Mouse (Mus musculus): ENCODE measurements around the gene Pim3.

The Pim3 gene

GRCm38 (mm10) chr15:88881253-88882044 lies 19.5 kb downstream of the Pim3 start:
- DNase-seq (ENCODE audit: low read depth, low spot score), result no peak

- DNase-seq (ENCODE audit: low read depth, low spot score), result no peak
Measured at GRCm38 (mm10) chr15:88882851-88883250, 20.9 kb downstream of the Pim3 start.

DNA sequence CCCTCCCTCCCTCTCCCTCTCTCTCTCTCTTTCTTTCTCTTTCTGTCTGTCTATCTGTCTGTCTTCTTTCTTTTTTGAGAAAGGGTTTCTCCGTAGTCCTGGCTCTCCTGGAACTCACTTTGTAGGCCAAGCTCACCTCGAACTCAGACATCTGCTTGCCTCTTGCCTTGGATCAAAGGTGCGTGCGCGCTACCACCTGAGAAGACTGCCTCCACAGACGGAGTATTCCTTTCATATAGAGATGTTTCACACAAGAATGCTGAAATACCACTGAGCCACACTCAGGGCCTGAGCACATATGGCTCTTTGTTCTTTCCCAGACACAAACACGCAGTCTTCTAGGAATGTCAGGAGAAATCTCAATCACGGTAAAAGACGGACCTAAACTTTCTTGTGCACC lies 21.4 kb downstream of the Pim3 start:
- DNase-seq (ENCODE audit: low read depth, low spot score), result no peak

GRCm38 (mm10) chr15:88885376-88885775 lies 23.4 kb downstream of the Pim3 start:
- DNase-seq (ENCODE audit: low read depth, low spot score), result no peak

DNA sequence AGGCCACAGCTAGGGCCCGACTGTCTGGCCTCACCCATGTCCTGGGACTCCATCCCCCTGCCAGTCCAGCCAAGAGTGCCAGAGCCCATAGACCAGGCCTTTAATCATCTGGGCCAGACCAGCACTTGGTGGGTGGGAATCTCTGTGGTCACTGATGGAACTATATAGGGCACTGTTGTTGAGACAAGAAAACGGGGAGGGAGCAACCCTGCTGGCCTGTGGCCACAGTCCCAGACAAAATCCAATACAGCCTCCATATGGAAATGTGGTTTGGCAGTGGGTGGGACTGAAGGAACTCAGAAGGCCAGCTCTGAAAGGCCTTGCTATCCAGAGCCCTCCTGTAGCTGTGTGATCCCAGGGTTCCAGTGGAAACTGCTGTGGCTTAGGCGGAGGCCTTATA lies 27.0 kb downstream of the Pim3 start:
- DNase-seq (ENCODE audit: low read depth, low spot score), result no peak

DNA sequence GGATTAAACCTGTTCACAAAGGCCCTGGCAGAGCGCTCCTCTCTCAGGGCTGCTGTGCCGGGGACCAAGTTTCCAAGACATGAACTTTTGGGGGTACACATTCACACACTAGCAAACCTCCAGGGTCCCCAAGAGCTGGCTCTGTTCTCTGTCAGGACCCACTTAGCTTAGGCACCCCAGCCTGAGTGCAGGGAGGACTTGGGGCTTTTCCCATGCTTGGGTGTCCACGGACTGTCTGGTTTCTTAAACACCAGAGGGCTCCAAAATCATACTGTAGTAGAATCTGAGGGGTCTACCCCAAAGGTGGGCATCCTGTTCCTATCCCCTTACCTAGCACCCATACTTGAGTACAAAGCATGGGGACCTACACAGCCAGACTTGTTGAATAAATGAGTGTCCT lies 28.0 kb downstream of the Pim3 start:
- DNase-seq (ENCODE audit: low read depth, low spot score), result no peak

DNA sequence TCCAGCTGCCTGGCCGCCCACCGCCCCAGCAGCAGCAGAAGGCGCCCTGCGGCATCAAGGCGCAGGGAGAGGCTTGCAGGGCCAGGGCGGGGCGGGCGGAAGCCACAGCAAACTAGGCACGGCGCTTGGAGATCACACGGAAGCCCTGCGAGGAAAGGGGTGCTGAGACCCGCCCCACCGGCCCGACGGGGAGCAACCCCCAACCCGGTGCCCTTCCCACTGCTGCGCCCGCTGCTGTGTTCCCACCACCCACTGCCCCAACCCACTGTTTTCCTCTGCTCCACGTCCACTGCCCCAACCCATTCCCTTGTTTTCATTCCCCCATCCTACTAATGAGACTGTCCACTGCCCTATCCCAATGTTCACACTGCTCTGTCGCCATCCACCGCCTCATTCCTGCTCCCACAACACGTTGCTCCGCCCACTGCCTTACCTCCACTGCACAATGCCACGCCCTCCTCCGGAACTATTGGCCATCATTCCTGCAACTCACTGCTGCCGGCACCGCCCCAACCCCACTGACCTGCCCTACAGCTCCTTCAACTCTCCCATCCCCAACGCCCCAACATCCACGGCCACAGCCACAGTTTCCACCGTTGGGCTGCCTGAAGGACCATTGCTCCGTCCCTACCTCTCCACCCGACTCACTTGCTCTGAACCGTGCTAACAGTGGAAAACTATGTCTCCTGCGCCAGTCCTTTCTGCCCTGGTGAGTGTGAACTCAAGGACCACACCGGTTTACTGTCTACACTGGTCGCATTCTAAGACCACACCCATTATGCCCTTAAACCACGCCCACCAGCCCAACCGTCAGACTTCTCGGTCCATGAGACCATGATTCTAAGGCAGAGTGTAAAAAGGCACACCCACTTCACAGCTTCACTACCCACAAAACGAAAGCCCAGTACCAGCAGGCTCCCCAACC lies 29.0 kb downstream of the Pim3 start:
- peak; percentile 92 for DNase-seq (ENCODE audit: low read depth, low spot score)

DNA sequence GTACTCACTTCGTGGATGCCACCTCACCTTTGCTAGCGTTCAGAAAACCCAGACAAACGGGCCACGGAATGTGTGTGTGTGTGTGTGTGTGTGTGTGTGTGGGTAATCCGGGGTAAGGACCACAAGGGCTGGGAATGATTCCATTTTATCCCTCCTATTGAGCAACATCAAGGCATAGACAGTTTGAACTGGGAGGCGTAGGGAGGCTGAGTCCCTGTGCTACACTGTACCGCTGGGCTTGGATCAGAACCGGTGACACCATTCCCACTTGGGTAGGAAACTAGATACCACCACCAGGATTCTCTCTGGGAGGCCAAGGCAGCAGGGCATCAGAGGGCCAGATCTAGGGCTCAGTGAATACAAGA lies 29.7 kb downstream of the Pim3 start:
- no peak for DNase-seq (ENCODE audit: low read depth, low spot score)

DNA sequence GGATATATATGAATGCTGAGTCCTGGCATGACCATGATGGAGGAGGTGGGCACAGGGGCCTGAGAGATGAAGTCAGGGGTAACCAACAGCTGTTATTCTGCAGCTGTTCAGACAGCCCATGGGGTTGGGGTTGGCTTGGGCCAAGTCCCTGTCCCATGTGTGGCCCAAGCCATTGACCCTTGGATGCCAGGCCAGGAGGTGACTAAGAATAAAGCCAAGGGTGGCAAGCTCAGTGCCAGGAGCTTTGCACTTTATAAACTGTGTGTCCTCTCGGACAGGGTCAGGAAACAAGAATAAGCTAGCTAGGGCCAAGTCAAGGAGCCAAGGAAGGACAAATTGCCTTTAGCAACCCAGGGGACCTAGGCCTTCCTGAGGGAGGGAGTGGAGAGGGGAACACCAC lies 30.3 kb downstream of the Pim3 start:
- no peak for DNase-seq (ENCODE audit: low read depth, low spot score)

DNA sequence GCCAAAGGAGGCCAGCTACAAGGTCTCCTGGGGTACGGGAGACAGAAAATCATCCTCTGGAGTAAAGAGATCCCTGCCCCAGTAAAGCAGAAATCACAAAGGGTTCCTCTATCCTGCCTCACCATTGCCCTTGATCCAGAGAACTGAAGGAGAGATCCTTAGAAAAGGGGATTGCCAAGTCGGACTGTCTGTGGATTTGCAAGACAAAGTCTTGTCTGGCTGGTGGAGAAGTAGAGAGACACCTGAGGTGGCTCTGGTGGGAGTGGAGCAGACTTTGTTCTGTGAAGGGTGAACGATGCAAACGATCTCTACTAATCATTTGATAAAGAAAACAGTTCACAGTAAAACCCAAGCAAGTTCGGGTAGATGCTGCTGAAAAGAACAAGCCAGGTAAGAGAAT lies 30.9 kb downstream of the Pim3 start:
- no peak for DNase-seq (ENCODE audit: low read depth, low spot score)

DNA sequence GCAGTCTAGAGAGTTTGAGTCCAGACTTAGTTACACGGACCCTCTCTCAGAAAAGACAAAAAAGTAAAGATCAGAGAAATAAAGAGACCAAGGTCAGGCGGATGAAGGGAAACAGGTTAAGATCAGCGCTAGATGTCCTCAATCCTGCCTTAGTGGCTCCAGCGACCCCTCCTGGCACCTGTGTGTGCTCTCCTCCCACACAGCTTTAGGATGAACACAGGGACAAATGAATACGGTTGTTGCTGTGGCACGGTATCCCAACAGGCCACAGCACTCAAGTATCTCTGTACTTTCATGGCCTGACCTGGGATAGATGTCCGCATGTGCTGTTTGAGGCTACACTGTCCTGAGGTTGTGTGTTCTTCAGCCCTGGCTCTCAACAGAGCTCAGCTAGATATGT lies 33.1 kb downstream of the Pim3 start:
- no peak for DNase-seq (ENCODE audit: low read depth, low spot score)

- no peak for DNase-seq (ENCODE audit: low read depth, low spot score)
Measured at GRCm38 (mm10) chr15:88895891-88896290, 33.9 kb downstream of the Pim3 start.

- DNase-seq (ENCODE audit: low read depth, low spot score), result no peak
Measured at GRCm38 (mm10) chr15:88896341-88896980, 34.5 kb downstream of the Pim3 start.

DNA sequence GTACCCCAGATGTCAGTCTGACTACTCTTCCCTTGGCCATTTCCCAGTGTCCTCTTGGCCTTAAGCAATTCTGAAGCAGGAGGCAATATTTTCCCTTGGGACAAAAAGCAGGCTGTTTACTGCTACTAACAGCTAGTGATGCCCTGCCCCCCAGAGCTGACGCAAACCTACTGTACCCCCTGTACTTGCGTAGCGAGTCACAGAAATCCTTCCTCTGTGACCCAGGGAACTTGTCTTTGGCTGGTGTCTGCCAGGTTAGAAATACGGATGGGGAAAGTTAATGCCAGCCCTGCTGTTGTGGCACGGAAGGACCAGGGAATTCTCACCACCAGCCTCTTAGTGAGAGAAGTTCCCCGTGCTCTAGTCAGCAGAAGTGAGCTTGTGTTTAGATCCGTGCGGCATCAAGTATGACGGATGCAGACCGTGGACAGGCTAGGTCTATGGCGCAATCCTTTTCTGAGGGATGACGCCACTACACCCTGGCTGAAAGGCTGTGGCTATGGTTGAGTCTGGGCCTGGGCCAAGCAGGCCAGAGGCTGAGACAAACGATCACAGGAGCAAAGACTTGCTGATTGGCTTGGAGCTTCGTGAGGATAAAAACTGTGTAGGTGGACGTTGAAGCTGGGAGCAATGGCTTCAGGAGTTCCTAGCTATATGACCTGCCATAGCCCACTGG lies 40.4 kb downstream of the Pim3 start:
- no peak for DNase-seq (ENCODE audit: low read depth, low spot score)

DNA sequence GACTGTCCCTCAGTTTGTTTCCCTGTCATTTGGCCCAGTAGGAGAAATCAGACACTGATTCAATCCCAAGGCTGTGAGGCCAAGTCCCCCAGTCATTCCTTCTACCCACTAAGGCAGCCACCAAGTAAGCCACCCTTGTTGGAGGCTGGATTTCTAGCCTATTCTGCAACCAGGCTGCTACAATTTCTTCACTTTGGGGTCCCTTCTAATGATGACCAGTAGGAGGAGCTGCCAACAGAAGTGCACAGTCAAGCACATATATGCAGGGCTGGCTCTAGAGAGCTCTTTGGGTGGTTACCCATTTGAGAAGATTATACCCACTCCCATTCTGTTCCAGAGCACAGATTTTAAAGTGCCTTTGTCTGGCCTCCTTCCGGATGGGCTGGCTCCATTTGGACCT lies 41.1 kb downstream of the Pim3 start:
- DNase-seq (ENCODE audit: low read depth, low spot score), result no peak

DNA sequence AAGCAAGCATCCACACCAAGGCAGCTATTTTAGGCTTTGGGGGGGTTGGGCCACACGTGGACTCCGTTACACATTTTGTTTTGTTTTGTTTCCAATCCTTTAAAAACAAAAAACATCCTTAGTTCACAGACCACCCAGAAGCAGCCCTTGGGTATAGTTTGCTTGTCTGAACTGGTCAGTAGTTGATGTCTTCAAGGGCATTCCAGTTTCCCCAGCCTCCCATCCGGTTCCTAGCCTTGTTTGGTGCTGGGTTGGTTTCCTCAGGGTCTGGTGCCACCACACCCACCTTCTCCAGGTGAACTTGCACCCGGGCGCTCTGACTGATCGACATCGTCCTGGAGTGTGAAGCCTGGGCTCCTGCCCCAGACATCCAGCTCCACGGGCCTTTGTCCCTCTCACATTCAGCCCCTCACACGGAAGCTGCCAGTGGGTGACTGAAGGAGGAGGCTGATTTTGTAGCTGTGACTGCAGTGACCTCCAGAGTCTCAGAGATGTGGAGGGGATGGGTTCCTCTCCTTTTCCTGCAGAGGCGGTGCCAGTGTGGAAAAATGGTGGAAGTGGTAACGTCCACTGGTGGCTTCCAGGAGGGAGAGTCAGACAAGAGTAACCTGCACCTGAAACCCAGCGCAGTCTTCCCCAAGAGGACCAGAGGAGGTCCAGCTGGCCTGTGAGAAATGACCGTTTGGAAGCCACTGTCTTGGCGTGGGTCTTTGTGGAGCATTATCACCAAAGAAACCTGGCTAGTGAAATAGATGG lies 42.2 kb downstream of the Pim3 start:
- DNase-seq (ENCODE audit: low read depth, low spot score), result no peak

DNA sequence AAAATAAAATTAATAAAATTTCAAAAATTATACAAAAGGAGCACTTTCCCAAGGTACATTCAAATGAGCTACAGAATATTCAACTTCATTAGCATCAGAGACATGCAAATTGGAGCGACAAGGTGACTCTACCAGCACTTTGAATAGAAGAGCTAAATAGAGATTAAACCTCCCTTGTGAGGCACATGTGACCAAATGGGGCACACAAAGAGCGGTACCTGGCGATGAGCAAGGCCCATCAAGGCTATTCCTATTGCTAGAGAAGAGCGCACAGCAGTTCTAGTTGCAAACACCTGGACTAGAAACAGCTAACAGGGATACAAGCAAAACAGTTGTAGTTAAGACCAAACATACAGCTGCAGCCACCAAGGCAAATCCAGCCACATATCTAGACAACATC lies 44.4 kb downstream of the Pim3 start:
- DNase-seq (ENCODE audit: low read depth, low spot score), result no peak

- no peak for DNase-seq (ENCODE audit: low read depth, low spot score)
Measured at GRCm38 (mm10) chr15:88915046-88915445, 53.1 kb downstream of the Pim3 start.

Measured in WW6 (cell line).